Mouse (Mus musculus): ENCODE data around the gene Pld2. TPM values are rescaled to one million over a fixed set of nuclear protein-coding genes. Genes with fewer than 3 reads are reported as not detected.

Gene Pld2
- polyA plus RNA-seq (2017; shearing (Covaris generic)), result 2.5 TPM

GRCm38 (mm10) chr11:70539877-70540587, at the start of gene Pld2:
Pld2 (plus strand) TSS chr11:70540064.

GRCm38 (mm10) chr11:70504970-70505369, 34.9 kb upstream of the Pld2 start, which contains the start of gene Tm4sf5:
Tm4sf5 (plus strand) TSS chr11:70505244.

GRCm38 (mm10) chr11:70514288-70514687, 25.6 kb upstream of the Pld2 start, which contains the start of gene Vmo1:
Vmo1 (minus strand) TSS chr11:70514616.

GRCm38 (mm10) chr11:70518923-70519322, 20.9 kb upstream of the Pld2 start, which contains the start of gene Gltpd2:
Gltpd2 (plus strand) TSS chr11:70519196.

GRCm38 (mm10) chr11:70525184-70525678, 14.6 kb upstream of the Pld2 start, which contains the start of gene Psmb6:
Psmb6 (plus strand) TSS chr11:70525367.

GRCm38 (mm10) chr11:70532839-70533238, 7.0 kb upstream of the Pld2 start, which contains the start of gene Gm40193:
Gm40193 (minus strand) TSS chr11:70532939.

GRCm38 (mm10) chr11:70562287-70562994, 22.6 kb downstream of the Pld2 start, which contains the start of gene Mink1:
Mink1 (plus strand) TSS chr11:70562881.

Other genes starting within 250 kb of the Pld2 start
- not detected for gene Alox12e, start 217.4 kb upstream of the Pld2 start, polyA plus RNA-seq (2017; shearing (Covaris generic))
- not detected for gene Alox15, start 188.0 kb upstream of the Pld2 start, polyA plus RNA-seq (2017; shearing (Covaris generic))
- 12.8 TPM for gene Pelp1, start 130.0 kb upstream of the Pld2 start, polyA plus RNA-seq (2017; shearing (Covaris generic))
- gene Arrb2, start 107.4 kb upstream of the Pld2 start, polyA plus RNA-seq (2017; shearing (Covaris generic)), result 217 TPM
- gene Med11, start 88.1 kb upstream of the Pld2 start, polyA plus RNA-seq (2017; shearing (Covaris generic)), result 81.1 TPM
- gene Zmynd15, start 80.6 kb upstream of the Pld2 start, polyA plus RNA-seq (2017; shearing (Covaris generic)), result not detected
- 0.57 TPM for gene Cxcl16, start 80.1 kb upstream of the Pld2 start, polyA plus RNA-seq (2017; shearing (Covaris generic))
- 4.0 TPM for gene Tm4sf5, start 34.8 kb upstream of the Pld2 start, polyA plus RNA-seq (2017; shearing (Covaris generic))
- gene Vmo1, start 25.4 kb upstream of the Pld2 start, polyA plus RNA-seq (2017; shearing (Covaris generic)), result not detected
- gene Gltpd2, start 20.9 kb upstream of the Pld2 start, polyA plus RNA-seq (2017; shearing (Covaris generic)), result not detected
- gene Psmb6, start 14.7 kb upstream of the Pld2 start, polyA plus RNA-seq (2017; shearing (Covaris generic)), result 374 TPM
- not detected for gene Gm40193, start 7.1 kb upstream of the Pld2 start, polyA plus RNA-seq (2017; shearing (Covaris generic))
- 8.1 TPM for gene Mink1, start 22.8 kb downstream of the Pld2 start, polyA plus RNA-seq (2017; shearing (Covaris generic))
- not detected for gene 4930544D05Rik, start 75.8 kb downstream of the Pld2 start, polyA plus RNA-seq (2017; shearing (Covaris generic))
- gene Chrne, start 79.2 kb downstream of the Pld2 start, polyA plus RNA-seq (2017; shearing (Covaris generic)), result 1.1 TPM
- 0.10 TPM for gene Gp1ba, start 99.1 kb downstream of the Pld2 start, polyA plus RNA-seq (2017; shearing (Covaris generic))
- 396 TPM for gene Rnf167, start 107.2 kb downstream of the Pld2 start, polyA plus RNA-seq (2017; shearing (Covaris generic))
- 170 TPM for gene Slc25a11, start 107.4 kb downstream of the Pld2 start, polyA plus RNA-seq (2017; shearing (Covaris generic))
- 4,385 TPM for gene Pfn1, start 114.6 kb downstream of the Pld2 start, polyA plus RNA-seq (2017; shearing (Covaris generic))
- 35.5 TPM for gene Eno3, start 117.1 kb downstream of the Pld2 start, polyA plus RNA-seq (2017; shearing (Covaris generic))
- gene Spag7, start 129.4 kb downstream of the Pld2 start, polyA plus RNA-seq (2017; shearing (Covaris generic)), result 98.7 TPM
- gene Camta2, start 148.0 kb downstream of the Pld2 start, polyA plus RNA-seq (2017; shearing (Covaris generic)), result 57.4 TPM
- gene Inca1, start 160.1 kb downstream of the Pld2 start, polyA plus RNA-seq (2017; shearing (Covaris generic)), result 0.77 TPM
- gene Kif1c, start 160.5 kb downstream of the Pld2 start, polyA plus RNA-seq (2017; shearing (Covaris generic)), result 0.38 TPM
- 5.4 TPM for gene Zfp3, start 224.1 kb downstream of the Pld2 start, polyA plus RNA-seq (2017; shearing (Covaris generic))

All from activated CD4-positive, CD25-positive, alpha-beta regulatory T cell, adult 9 weeks (primary cell).